Mouse (Mus musculus): ENCODE results near the gene Mex3d.
A peak's percentile ranks its signal among the peaks of the same experiment; 100 is the strongest.

Mex3d gene

GRCm38 (mm10) chr10:80344131-80344661, 43.3 kb downstream of the Mex3d start:
- no peak for DNase-seq (ENCODE audit: low read depth, low spot score)
- H3K36me3 ChIP-seq (ENCODE audit: control insufficient read depth, insufficient read depth, low read length, poor library complexity, severe bottlenecking), result no peaks in the 10 kb centered on the region

GRCm38 (mm10) chr10:80343425-80343895, 44.0 kb downstream of the Mex3d start:
- no peak for DNase-seq (ENCODE audit: low read depth, low spot score)
- no peaks in the 10 kb centered on the region for H3K36me3 ChIP-seq (ENCODE audit: control insufficient read depth, insufficient read depth, low read length, poor library complexity, severe bottlenecking)
- 0 out of 2 replicates have a peak, but pooled peaks cover 3% of the 10 kb centered on the region for H3K27me3 ChIP-seq (ENCODE audit: control insufficient read depth, insufficient read depth, low read length, poor library complexity, severe bottlenecking)

More at GRCm38 (mm10) chr10:80344131-80344661, 43.3 kb downstream of the Mex3d start:
- H3K27me3 ChIP-seq (ENCODE audit: control insufficient read depth, insufficient read depth, low read length, poor library complexity, severe bottlenecking), result 0 out of 2 replicates have a peak, but pooled peaks cover 5% of the 10 kb centered on the region

GRCm38 (mm10) chr10:80342749-80343424, 44.6 kb downstream of the Mex3d start:
- Histone ChIP-seq H3K27me3 (ENCODE audit: control insufficient read depth, insufficient read depth, low read length, poor library complexity, severe bottlenecking) (0 out of 2 replicates have a peak, but pooled peaks cover 2% of the 10 kb centered on the region), H3K36me3 (ENCODE audit: control insufficient read depth, insufficient read depth, low read length, poor library complexity, severe bottlenecking) (no peaks in the 10 kb centered on the region)
- peak; percentile 86 for DNase-seq (ENCODE audit: low read depth, low spot score)

- Histone ChIP-seq H3K27me3 (ENCODE audit: control insufficient read depth, insufficient read depth, low read length, poor library complexity, severe bottlenecking) (0 out of 2 replicates have a peak, but pooled peaks cover 2% of the 10 kb centered on the region), H3K36me3 (ENCODE audit: control insufficient read depth, insufficient read depth, low read length, poor library complexity, severe bottlenecking) (no peaks in the 10 kb centered on the region)
- no peak for DNase-seq (ENCODE audit: low read depth, low spot score)
Observed at GRCm38 (mm10) chr10:80342305-80342748, 45.1 kb downstream of the Mex3d start.

GRCm38 (mm10) chr10:80341491-80342304, 45.8 kb downstream of the Mex3d start:
- Histone ChIP-seq H3K27me3 (ENCODE audit: control insufficient read depth, insufficient read depth, low read length, poor library complexity, severe bottlenecking) (0 out of 2 replicates have a peak, but pooled peaks cover 2% of the 10 kb centered on the region), H3K36me3 (ENCODE audit: control insufficient read depth, insufficient read depth, low read length, poor library complexity, severe bottlenecking) (no peaks in the 10 kb centered on the region)
- peak; percentile 51 for DNase-seq (ENCODE audit: low read depth, low spot score)

GRCm38 (mm10) chr10:80341026-80341425, 46.4 kb downstream of the Mex3d start:
- DNase-seq (ENCODE audit: low read depth, low spot score), result no peak
- 0 out of 2 replicates have a peak, but pooled peaks cover 2% of the 10 kb centered on the region for H3K27me3 ChIP-seq (ENCODE audit: control insufficient read depth, insufficient read depth, low read length, poor library complexity, severe bottlenecking)
- H3K36me3 ChIP-seq (ENCODE audit: control insufficient read depth, insufficient read depth, low read length, poor library complexity, severe bottlenecking), result no peaks in the 10 kb centered on the region

GRCm38 (mm10) chr10:80339941-80340750, 47.3 kb downstream of the Mex3d start:
- peak; percentile 88 for DNase-seq (ENCODE audit: low read depth, low spot score)
- H3K36me3 ChIP-seq (ENCODE audit: control insufficient read depth, insufficient read depth, low read length, poor library complexity, severe bottlenecking), result no peaks in the 10 kb centered on the region
- H3K27me3 ChIP-seq (ENCODE audit: control insufficient read depth, insufficient read depth, low read length, poor library complexity, severe bottlenecking), result 0 out of 2 replicates have a peak, but pooled peaks cover 2% of the 10 kb centered on the region

- Histone ChIP-seq H3K27me3 (ENCODE audit: control insufficient read depth, insufficient read depth, low read length, poor library complexity, severe bottlenecking) (no peaks in the 10 kb centered on the region), H3K36me3 (ENCODE audit: control insufficient read depth, insufficient read depth, low read length, poor library complexity, severe bottlenecking) (no peaks in the 10 kb centered on the region)
- DNase-seq (ENCODE audit: low read depth, low spot score), result no peak
Observed at GRCm38 (mm10) chr10:80336263-80336662, 51.2 kb downstream of the Mex3d start.

GRCm38 (mm10) chr10:80332525-80332989, 54.9 kb downstream of the Mex3d start:
- H3K27me3 ChIP-seq (ENCODE audit: control insufficient read depth, insufficient read depth, low read length, poor library complexity, severe bottlenecking), result no peaks in the 10 kb centered on the region
- no peak for DNase-seq (ENCODE audit: low read depth, low spot score)
- no peaks in the 10 kb centered on the region for H3K36me3 ChIP-seq (ENCODE audit: control insufficient read depth, insufficient read depth, low read length, poor library complexity, severe bottlenecking)

GRCm38 (mm10) chr10:80331636-80332524, 55.6 kb downstream of the Mex3d start:
- Histone ChIP-seq H3K27me3 (ENCODE audit: control insufficient read depth, insufficient read depth, low read length, poor library complexity, severe bottlenecking) (no peaks in the 10 kb centered on the region), H3K36me3 (ENCODE audit: control insufficient read depth, insufficient read depth, low read length, poor library complexity, severe bottlenecking) (no peaks in the 10 kb centered on the region)
- DNase-seq (ENCODE audit: low read depth, low spot score), result no peak

GRCm38 (mm10) chr10:80330888-80331287, 56.6 kb downstream of the Mex3d start:
- H3K27me3 ChIP-seq (ENCODE audit: control insufficient read depth, insufficient read depth, low read length, poor library complexity, severe bottlenecking), result no peaks in the 10 kb centered on the region
- DNase-seq (ENCODE audit: low read depth, low spot score), result no peak
- H3K36me3 ChIP-seq (ENCODE audit: control insufficient read depth, insufficient read depth, low read length, poor library complexity, severe bottlenecking), result no peaks in the 10 kb centered on the region

All from splenic B cell, adult 2 months (primary cell).